Mouse (Mus musculus) heart, adult 2 months (tissue): Measurements from ENCODE around the gene Ubxn2a.

Experiments
- CTCF ChIP-seq: fragments of 200-600 bp; IDR thresholded peaks from 2 replicates; pipeline ENCODE4 v1.8.1; 2022; ENCODE audit warnings: antibody characterized with exemption, mild to moderate bottlenecking, moderate library complexity
- EP300 ChIP-seq: fragments of 200-500 bp; IDR thresholded peaks from 2 replicates; pipeline ENCODE4 v1.6.1; 2011; ENCODE audit warnings: low read depth, low read length, control low read depth; ENCODE audit not compliant: insufficient read depth
- POLR2A ChIP-seq: fragments of 200-500 bp; IDR thresholded peaks from 2 replicates; pipeline ENCODE4 v1.6.1; 2011; ENCODE audit warnings: mild to moderate bottlenecking, low read depth, low read length, control low read depth; ENCODE audit not compliant: insufficient read depth

- TF ChIP-seq EP300 (no peak), CTCF (no peak), POLR2A (no peak)
These were observed 67.5 kb downstream of the Ubxn2a start for GRCm38 (mm10) chr12:4840010-4840409.
